Mouse (Mus musculus) limb, embryonic 10.5 days (tissue): ENCODE results near the gene Fancd2. TPM values are rescaled to one million over a fixed set of nuclear protein-coding genes. Genes with fewer than 3 reads are reported as not detected.

ENCODE experiments used
- DNase-seq: peaks from one replicate; pipeline ENCODE4 v3.0.0-alpha.2; 2017; ENCODE audit warnings: low spot score
- H3K27ac ChIP-seq: fragments of 300-500 bp; sonication (generic); 2 replicates; pipeline ENCODE4 v1.5.1; 2016; ENCODE audit warnings: mild to moderate bottlenecking
- H3K27me3 ChIP-seq: fragments of 300-500 bp; sonication (generic); 2 replicates; pipeline ENCODE4 v1.6.1; 2016; ENCODE audit warnings: low read depth, mild to moderate bottlenecking; ENCODE audit not compliant: poor library complexity, severe bottlenecking
- H3K36me3 ChIP-seq: fragments of 300-500 bp; sonication (generic); 2 replicates; pipeline ENCODE4 v1.6.1; 2016; ENCODE audit warnings: mild to moderate bottlenecking, moderate library complexity
- H3K4me1 ChIP-seq: fragments of 300-500 bp; sonication (generic); 2 replicates; pipeline ENCODE4 v1.6.1; 2016
- H3K4me3 ChIP-seq: fragments of 300-500 bp; sonication (generic); 2 replicates; pipeline ENCODE4 v1.5.1; 2016; ENCODE audit warnings: mild to moderate bottlenecking, moderate library complexity
- H3K9me3 ChIP-seq: fragments of 300-500 bp; sonication (generic); replicated peaks from 2 replicates; pipeline ENCODE4 v1.6.1; 2016; ENCODE audit warnings: mild to moderate bottlenecking
- WGBS: fragments of 180-500 bp; shearing (Covaris S2); methylation state at CpG from one replicate; pipeline ENCODE4 v1.1.7; 2016; 5-methylcytosine and 5-hydroxymethylcytosine counted together
- polyA plus RNA-seq: library from polyadenylated mRNA; unstranded; fragments of >200 nt; fragmentation: Nextera tagmentation; extraction: Ambion mirVana; gene quantifications from 2 replicates; pipeline ENCODE4 v1.2.1, GENCODE M21; 2016

Gene Fancd2
- polyA plus RNA-seq, 1 experiment from 2014 or later = 21.9 TPM

- peaks cover 7% of the 10 kb centered on the region for H3K4me1 ChIP-seq
- no peaks in the 10 kb centered on the region for H3K36me3 ChIP-seq
- H3K27me3 ChIP-seq = peaks cover 49% of the 10 kb centered on the region
- H3K4me3 ChIP-seq = no peak overlapping the region
- no peak for DNase-seq
- H3K9me3 ChIP-seq = no peaks in the 10 kb centered on the region
- WGBS = 87% methylated on average over 2 of the region's 2 CpGs
- H3K27ac ChIP-seq = no peak overlapping the region
These were observed 28.7 kb upstream of the Fancd2 start for GRCm38 (mm10) chr6:113502801-113503200.

GRCm38 (mm10) chr6:113505689-113506088 lies 25.8 kb upstream of the Fancd2 start:
- no peak for DNase-seq
- no peak overlapping the region for H3K4me3 ChIP-seq
- H3K27me3 ChIP-seq = peaks cover 26% of the 10 kb centered on the region
- H3K9me3 ChIP-seq = no peaks in the 10 kb centered on the region
- peaks cover 12% of the 10 kb centered on the region for H3K4me1 ChIP-seq
- no peak overlapping the region for H3K27ac ChIP-seq
- H3K36me3 ChIP-seq = no peaks in the 10 kb centered on the region
- 87% methylated on average over 1 of the region's 1 CpGs for WGBS

- Histone ChIP-seq H3K27me3 (peaks cover 12% of the 10 kb centered on the region), H3K4me1 (0 out of 2 replicates have a peak, but pooled peaks cover 5% of the 10 kb centered on the region), H3K27ac (no peak overlapping the region), H3K9me3 (no peaks in the 10 kb centered on the region), H3K4me3 (no peak overlapping the region), H3K36me3 (no peaks in the 10 kb centered on the region; the same call in 1 of the 2 replicates)
- DNase-seq = no peak
These were observed 24.4 kb upstream of the Fancd2 start for GRCm38 (mm10) chr6:113507130-113507529.

- DNase-seq = peak; percentile 18
- Histone ChIP-seq H3K4me1 (0 out of 2 replicates have a peak, but pooled peaks cover 5% of the 10 kb centered on the region), H3K36me3 (peaks cover 6% of the 10 kb centered on the region), H3K27ac (no peak overlapping the region), H3K9me3 (no peaks in the 10 kb centered on the region), H3K27me3 (no peaks in the 10 kb centered on the region), H3K4me3 (no peak overlapping the region)
- WGBS = 76% methylated on average over 7 of the region's 7 CpGs
These were observed 23.1 kb upstream of the Fancd2 start for GRCm38 (mm10) chr6:113508272-113508946.

- no peak overlapping the region for H3K27ac ChIP-seq
- peaks cover 11% of the 10 kb centered on the region for H3K36me3 ChIP-seq
- no peak overlapping the region for H3K4me3 ChIP-seq
- peak; percentile 26 for DNase-seq
- 62% methylated on average over 5 of the region's 5 CpGs for WGBS
- no peaks in the 10 kb centered on the region for H3K27me3 ChIP-seq
- 0 out of 2 replicates have a peak, but pooled peaks cover 5% of the 10 kb centered on the region for H3K4me1 ChIP-seq
- H3K9me3 ChIP-seq = no peaks in the 10 kb centered on the region
These were observed 22.6 kb upstream of the Fancd2 start for GRCm38 (mm10) chr6:113508947-113509280.

- WGBS = 92% methylated on average over 6 of the region's 6 CpGs
- peaks cover 62% of the 10 kb centered on the region for H3K36me3 ChIP-seq
- H3K4me1 ChIP-seq = 0 out of 2 replicates have a peak, but pooled peaks cover under 1% of the 10 kb centered on the region
- H3K4me3 ChIP-seq = no peak overlapping the region
- H3K27me3 ChIP-seq = no peaks in the 10 kb centered on the region
- no peak for DNase-seq
- H3K9me3 ChIP-seq = no peaks in the 10 kb centered on the region
- no peak overlapping the region for H3K27ac ChIP-seq
These were observed 17.5 kb upstream of the Fancd2 start for GRCm38 (mm10) chr6:113513944-113514343.

- H3K27ac ChIP-seq = no peak overlapping the region
- H3K36me3 ChIP-seq = peaks cover 68% of the 10 kb centered on the region
- H3K27me3 ChIP-seq = no peaks in the 10 kb centered on the region
- no peak overlapping the region for H3K4me3 ChIP-seq
- 95% methylated on average over 3 of the region's 3 CpGs for WGBS
- H3K4me1 ChIP-seq = no peaks in the 10 kb centered on the region
- DNase-seq = no peak
- no peaks in the 10 kb centered on the region for H3K9me3 ChIP-seq
These were observed 16.9 kb upstream of the Fancd2 start for GRCm38 (mm10) chr6:113514600-113514999.

- Histone ChIP-seq H3K9me3 (no peaks in the 10 kb centered on the region), H3K27ac (no peak overlapping the region), H3K4me1 (no peaks in the 10 kb centered on the region), H3K27me3 (no peaks in the 10 kb centered on the region), H3K36me3 (peaks cover 97% of the 10 kb centered on the region), H3K4me3 (no peak overlapping the region)
- WGBS = 96% methylated on average over 8 of the region's 8 CpGs
- no peak for DNase-seq
These were observed 13.9 kb upstream of the Fancd2 start for GRCm38 (mm10) chr6:113517434-113518080.

- no peak for DNase-seq
- peaks cover 87% of the 10 kb centered on the region for H3K36me3 ChIP-seq
- no peak overlapping the region for H3K4me3 ChIP-seq
- H3K4me1 ChIP-seq = no peaks in the 10 kb centered on the region
- WGBS = 80% methylated on average over 1 of the region's 1 CpGs
- H3K27ac ChIP-seq = no peak overlapping the region
- no peaks in the 10 kb centered on the region for H3K9me3 ChIP-seq
- no peaks in the 10 kb centered on the region for H3K27me3 ChIP-seq
These were observed 9.2 kb upstream of the Fancd2 start for GRCm38 (mm10) chr6:113522310-113522709.

GRCm38 (mm10) chr6:113523420-113523819 lies 8.1 kb upstream of the Fancd2 start:
- Histone ChIP-seq H3K27me3 (no peaks in the 10 kb centered on the region), H3K27ac (no peak overlapping the region), H3K36me3 (peaks cover 84% of the 10 kb centered on the region), H3K4me1 (no peaks in the 10 kb centered on the region), H3K4me3 (no peak overlapping the region), H3K9me3 (no peaks in the 10 kb centered on the region)
- no peak for DNase-seq
- WGBS = 95% methylated on average over 8 of the region's 8 CpGs

GRCm38 (mm10) chr6:113531840-113532404 lies 440 bp downstream of the Fancd2 start:
- H3K4me3 ChIP-seq = peak overlapping the region; percentile 91
- H3K27ac ChIP-seq = peak overlapping the region; percentile 90
- 6% methylated on average over 7 of the region's 7 CpGs for WGBS
- no peaks in the 10 kb centered on the region for H3K9me3 ChIP-seq
- peaks cover 34% of the 10 kb centered on the region for H3K36me3 ChIP-seq
- H3K4me1 ChIP-seq = peaks cover 14% of the 10 kb centered on the region
- no peaks in the 10 kb centered on the region for H3K27me3 ChIP-seq
- peak; percentile 38 for DNase-seq

- peaks cover 14% of the 10 kb centered on the region for H3K4me1 ChIP-seq
- no peak overlapping the region for H3K4me3 ChIP-seq
- H3K27me3 ChIP-seq = no peaks in the 10 kb centered on the region
- peaks cover 43% of the 10 kb centered on the region for H3K36me3 ChIP-seq
- no peak overlapping the region for H3K27ac ChIP-seq
- DNase-seq = no peak
- H3K9me3 ChIP-seq = no peaks in the 10 kb centered on the region
- WGBS = 90% methylated on average over 7 of the region's 7 CpGs
These were observed 3.4 kb downstream of the Fancd2 start for GRCm38 (mm10) chr6:113534886-113535285.

GRCm38 (mm10) chr6:113541610-113542009 lies 10.1 kb downstream of the Fancd2 start:
- DNase-seq = no peak
- Histone ChIP-seq H3K9me3 (no peaks in the 10 kb centered on the region), H3K4me1 (no peaks in the 10 kb centered on the region), H3K27ac (no peak overlapping the region), H3K36me3 (peaks cover 69% of the 10 kb centered on the region), H3K4me3 (no peak overlapping the region), H3K27me3 (no peaks in the 10 kb centered on the region)
- WGBS = 88% methylated on average over 6 of the region's 6 CpGs
